Mouse (Mus musculus) mesoderm, embryonic 11.5 days (tissue): ENCODE measurements around the gene Mtcl1.
A peak's percentile ranks its signal among the peaks of the same experiment; 100 is the strongest.

Experiments
- DNase-seq: peaks from one replicate; pipeline ENCODE4 v3.0.0-alpha.2; 2012; ENCODE audit warnings: low read depth, low spot score

Gene Mtcl1

DNA sequence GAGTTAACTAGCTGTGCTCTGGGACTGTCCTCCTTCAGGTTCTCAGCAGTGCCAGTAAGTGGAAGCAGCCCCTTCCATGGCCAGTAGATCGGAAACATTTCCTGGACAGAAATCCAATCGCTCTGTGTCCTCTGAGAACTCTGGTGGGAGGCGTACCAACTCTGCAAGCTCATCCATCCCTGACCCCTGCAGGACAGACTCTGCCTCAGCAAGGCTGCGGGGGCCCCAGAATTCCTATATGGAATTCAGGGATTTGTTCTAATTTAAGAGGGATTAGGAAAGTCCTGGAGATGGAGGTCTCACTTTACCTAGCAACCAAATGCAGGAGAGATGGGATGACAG, 123.4 kb downstream of the Mtcl1 start:
- no peak for DNase-seq

DNA sequence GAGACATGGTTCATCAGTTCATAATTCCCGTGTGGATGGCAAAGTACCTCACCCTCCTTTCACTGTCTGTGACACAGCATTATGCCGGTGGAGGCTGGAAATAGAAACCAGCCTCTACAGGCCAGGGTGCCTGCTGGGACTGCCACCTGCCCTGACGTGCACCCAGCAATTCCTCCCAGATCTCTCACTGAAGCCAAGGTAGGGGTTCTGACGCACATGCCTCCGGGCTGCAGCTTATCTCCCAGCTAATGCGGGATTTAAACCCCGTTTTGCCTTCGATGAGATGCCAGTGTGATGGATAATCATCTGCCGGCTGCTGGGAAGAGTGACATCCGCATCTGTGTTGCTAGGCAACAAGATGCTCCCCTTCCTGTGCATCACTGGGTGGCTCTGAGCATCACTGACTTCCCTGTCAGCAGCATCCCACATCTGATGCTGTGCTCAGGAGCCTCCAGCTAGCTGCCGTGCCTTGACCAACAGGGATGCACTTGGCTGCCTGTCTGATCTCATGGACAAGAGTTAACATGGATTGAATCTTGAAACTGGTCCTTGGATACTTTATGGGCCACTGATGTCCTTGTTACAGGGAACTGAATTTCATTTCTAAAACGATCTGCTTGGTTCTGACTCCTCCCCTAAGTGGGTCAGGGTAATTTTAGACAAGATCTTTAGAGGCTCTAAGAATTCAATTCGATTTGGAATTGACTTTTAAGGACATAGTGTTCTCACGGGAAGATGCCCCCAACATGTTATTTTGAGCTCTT, 123.9 kb downstream of the Mtcl1 start:
- peak; percentile 49 for DNase-seq

DNA sequence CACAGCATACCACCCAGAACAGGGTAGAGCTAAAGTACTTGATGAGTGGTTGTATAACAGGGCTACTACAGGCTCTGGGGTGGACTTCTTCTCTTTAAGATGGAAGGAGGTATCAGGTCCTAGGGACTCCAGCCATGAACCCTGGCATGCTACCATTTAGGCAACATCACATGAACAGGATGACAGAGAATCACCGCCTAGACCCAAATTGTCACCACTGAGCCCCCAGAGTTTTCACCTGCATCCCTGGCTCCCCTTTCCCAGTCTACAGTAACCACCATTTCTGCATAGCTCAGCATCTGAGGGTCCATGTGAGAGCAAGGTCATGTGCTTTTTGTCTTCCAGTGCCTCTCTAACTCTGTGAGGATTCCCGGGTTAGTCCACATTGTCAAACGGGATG, 124.7 kb downstream of the Mtcl1 start:
- no peak for DNase-seq

DNA sequence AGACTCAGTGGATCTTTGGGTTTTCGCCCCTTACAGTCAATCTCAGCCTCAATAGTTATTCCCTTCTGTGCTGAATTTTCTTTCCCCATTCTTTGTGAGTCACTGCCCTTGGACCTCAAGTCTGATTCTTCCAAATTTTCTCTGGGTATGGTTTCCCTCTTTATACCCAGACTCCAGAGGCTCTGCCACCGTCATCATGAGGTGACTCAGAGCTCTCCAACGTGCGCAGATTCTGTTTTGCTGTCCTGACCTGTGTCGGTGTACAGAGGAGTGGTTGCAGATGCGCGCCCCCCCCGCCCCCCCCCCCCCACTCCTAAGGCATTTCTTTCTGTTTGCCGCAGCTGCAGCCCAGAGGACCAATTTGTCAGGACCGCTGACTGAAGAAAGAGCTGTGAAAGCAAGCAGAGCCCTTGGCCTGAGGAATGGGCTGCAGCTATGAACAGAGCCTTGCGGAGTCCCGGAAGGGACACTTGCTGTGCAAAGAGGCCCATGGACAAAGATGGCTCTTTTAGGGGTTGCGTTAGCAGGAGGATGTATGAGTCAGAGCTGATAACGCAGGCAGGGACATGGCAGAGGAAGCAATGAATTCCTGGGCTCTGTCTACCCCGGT, 126.8 kb downstream of the Mtcl1 start:
- DNase-seq, result no peak

DNA sequence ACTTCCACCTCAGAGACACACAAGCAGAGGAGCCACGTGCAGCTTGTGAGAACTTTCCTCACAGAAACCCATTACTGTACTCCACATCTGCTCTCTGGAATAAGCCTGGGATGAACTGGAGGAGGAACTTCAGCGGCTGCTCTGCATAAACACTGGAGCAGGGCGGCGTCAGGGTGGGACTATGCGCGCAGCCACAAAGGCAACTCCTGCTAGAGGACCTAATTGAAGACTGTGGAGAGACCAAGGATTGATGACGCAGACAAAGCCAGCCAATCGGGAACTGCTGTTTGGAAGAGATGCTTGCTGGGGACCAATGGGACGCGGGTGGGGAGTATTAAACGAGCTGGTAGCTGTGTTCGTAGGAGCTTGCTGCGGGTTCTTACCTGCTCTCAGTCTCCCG, 127.6 kb downstream of the Mtcl1 start:
- DNase-seq, result no peak

DNA sequence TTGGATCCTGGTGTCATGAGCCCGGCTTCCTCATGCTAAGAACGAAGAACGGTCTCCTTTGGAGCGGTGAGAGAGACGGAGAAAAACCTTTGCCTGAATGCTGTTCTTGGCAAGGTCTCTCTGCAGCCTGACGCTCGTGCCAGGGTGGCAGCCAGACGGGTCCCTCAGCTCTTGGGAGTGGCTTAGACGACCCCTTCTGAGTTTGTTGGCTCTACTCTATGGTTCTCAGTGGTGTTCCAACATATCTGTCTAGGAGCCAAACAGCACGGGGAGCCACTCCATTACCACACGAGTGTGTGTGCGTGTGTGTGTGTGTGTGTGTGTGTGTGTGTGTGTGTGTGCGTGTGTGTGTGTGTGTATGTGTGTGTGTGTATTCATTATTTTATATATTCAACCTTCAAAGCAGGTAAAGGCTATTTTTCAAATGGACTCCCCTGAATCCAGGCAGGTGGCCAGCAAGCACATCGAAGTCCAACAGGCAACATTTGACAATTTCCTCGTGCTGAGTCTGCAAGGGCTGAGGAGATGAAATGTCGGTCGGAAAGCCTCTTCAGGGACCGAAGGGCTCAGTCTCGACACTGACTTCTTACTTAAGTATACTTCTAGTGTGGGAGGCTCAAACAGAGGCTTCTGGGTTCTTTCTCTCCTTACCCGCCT, 128.7 kb downstream of the Mtcl1 start:
- no peak for DNase-seq

DNA sequence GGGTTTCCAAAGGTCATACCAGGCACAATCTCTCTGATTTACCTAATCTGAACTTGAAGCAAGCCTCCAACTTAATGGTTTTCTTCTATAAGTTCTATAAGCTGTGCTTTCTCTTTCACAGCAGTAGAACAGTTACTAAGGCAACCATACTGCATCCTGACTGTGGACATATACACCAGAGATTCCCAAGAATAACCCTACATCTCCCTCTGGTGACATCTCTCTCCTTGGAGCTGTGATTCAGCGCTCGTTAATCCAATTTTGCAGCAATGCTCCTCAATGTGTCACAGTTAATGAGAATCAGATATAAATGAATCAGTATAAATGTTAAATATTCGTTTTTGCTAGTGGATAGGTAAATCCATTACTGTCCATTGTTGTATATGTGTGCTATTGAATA, 131.5 kb downstream of the Mtcl1 start:
- DNase-seq, result no peak

DNA sequence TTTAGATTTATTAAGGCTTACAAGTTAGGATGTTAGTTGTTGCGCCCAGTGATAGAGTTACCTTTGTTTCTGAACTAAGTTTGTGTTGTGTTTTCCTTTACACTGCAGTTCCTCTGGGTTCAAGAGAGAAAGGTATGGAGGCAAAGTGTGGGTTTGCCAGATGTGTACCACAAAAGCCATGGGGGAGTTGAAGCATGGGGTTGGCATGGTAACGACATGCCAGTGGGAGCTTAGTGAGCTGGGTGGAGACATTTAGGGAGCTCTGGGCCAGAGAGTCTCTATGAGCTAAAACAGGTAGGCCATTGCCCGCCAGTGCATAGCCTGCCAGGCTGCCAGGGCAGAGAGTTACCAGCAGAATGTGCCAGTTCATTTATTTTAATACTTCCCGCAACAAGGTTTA, 132.0 kb downstream of the Mtcl1 start:
- no peak for DNase-seq

DNA sequence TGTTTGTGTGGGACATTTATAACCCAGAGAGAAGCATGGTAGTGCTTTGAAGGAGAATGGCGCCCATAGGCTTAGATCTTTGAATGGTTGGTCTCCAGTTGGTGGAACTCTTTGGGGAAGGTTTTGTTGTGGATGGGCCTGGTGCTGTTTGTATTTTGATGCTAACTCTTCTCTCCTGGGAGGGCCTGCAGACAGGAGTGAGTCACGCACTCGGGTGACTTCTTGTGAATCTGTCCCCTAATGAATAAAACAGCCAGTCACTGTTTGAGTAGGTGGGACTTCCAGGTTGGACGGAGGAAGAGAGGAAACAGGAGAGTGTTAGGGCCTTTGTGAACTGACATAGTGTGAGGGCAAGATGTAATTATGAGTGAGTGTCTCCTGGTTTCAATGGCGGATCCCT, 132.4 kb downstream of the Mtcl1 start:
- DNase-seq, result no peak

DNA sequence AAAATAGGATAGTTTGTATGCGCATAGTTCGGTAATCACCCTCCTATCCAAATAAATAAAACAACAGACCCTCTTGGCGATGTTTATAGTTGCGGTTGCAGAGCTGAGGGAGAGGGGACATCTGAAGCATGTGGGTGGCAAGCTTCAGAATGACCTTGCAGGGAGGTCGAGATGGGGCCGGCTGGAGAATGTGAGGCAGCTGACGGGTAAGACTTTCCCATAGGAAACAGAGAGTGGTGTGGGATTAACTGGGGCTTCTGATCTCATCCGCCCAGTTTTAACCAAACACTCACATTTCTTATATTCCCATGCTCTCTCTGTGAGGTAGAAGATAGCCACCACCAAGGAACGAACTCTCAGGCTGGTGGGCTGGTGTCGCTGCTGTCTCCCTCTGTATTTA, 134.1 kb downstream of the Mtcl1 start:
- peak; percentile 43 for DNase-seq

DNA sequence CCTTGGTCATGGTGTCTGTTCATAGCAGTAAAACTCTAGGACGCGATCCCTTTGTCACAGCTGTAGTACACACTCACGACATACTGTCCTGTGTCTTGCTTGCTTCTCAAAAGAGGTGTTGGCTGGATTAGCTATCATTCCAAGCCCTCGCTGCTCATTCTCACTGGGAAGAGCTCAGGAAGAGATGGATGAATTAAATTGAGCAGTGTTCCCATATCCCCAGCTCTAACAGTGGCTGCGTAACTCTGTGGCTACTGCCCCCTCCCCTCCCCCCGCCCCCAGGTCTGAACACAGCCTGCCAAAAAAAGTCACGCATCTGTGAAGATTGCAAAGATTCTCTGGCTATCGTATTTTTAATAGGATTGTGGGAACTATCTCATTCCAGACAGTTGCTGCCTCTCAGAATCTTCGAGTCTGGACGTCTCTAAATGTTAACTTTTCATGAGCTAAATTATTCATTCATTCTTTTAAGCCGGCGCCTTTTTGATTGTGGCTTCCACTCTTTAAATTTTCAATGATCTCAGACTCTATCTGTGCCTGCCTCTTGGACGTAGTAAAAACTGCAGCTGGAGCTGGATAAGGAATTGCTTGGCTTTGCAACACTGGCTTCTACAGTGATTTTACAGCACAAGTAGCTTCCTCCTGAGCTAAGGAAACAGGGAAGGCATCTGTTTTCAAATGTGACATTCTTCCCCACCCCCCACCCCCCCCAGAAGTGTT, 134.8 kb downstream of the Mtcl1 start:
- no peak for DNase-seq

DNA sequence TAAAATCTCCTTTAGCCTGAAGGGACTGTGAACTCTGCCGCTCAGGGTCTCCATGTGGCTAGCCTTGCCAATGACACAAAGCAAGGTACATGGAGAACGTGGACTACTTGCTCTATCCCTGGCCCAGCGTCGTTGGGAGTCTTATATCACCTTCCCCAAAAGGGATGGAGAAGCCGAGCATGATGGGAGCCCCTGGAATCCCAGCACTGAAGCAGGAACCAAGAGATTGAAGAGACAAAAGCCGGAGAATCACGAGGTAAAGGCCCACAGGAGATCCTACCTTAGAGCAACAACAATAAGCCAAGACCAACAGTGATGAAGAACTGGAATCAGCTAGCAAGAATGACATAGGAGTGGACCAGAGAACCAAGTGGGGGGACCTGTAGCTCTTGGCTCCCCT, 147.6 kb downstream of the Mtcl1 start:
- DNase-seq, result no peak

DNA sequence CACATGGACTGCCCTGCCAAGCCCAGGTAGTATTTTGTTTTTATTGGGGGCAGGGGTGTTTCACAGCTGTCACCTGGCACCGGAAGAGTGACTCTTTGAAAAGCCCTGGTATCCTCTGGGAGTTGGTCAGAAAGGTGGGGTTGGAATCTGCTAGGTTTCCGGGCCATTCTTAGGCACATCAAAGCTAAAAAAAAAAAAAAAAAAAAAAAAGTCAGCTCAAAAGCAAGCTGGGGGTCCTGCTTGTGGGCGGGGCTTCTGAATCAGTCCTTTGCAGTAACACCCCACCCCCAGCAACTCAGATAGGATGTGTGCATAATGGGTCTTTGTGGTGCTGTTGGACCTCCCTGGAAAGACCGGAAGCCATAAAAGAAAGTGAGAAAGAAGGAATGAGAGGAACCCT, 148.3 kb downstream of the Mtcl1 start:
- no peak for DNase-seq

DNA sequence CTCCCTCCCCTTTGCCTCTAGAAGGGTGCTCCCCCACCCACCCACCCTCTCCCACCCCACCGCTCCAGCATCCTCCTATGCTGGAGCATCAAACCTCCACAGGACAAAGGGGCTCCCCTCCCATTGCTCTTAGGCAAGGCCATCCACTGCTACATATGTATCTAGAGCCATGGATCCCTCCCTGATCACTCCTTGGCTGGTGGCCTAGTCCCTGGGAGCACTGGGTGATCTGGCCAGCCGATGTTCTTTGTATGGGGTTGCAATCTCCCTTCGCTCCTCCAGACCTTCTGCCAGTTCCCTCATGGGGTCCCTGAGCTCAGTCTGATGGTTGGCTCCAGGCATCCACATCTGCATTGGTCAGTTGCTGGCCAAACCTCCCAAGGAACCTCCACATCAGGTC, 151.8 kb downstream of the Mtcl1 start:
- no peak for DNase-seq

DNA sequence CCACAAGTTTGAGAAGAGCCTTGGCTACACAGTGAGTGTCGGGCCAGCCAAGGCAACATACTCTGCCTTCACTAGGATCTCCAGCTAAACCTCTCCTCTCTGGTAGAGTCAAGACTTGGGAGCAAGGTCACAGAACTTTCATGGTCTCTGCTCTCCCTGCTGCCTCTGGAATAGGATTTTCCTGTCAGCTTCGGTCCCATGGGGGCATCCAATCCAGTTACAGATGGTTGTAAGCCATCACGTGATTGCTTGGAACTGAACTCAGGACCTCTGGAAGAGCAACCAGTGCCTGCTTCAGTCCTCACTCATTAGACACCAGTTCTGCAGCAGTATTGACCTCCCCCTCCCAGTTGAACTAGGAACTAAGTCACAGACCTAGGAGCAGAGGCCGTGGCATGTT, 156.0 kb downstream of the Mtcl1 start:
- no peak for DNase-seq

DNA sequence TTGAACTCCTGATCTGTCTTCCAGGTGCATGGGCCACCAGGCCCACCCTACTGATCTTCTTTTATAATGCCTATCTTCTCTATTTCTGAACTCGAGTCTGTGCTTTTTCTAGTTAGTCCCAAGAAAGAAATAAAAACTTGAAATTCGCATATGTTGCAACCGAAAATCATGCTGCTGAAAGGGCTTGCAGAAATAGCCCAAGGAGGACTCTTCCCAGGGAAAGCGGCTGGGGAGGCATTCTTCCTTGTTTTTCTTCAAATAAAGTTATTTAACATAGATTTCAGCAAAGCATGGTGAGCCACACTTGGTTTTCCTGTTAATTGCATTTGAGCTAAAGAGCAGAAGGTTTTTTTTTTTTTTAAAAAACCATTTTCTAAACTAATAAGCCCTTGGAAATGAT, 159.7 kb downstream of the Mtcl1 start:
- no peak for DNase-seq
